Mouse (Mus musculus) liver, embryonic 15.5 days (tissue): ENCODE data around the gene Cbs. TPM values are rescaled to one million over a fixed set of nuclear protein-coding genes. Genes with fewer than 3 reads are reported as not detected.

ENCODE experiments used
- ATAC-seq: fragments of 200-750 bp; cut with Nextera tagmentation; 2 replicates; pipeline ENCODE4 v1.8.0; 2017; ENCODE audit warnings: moderate number of reproducible peaks, mild to moderate bottlenecking, moderate library complexity; ENCODE audit not compliant: insufficient read depth
- H3K27ac ChIP-seq: fragments of 300-500 bp; sonication (generic); replicated peaks from 2 replicates; pipeline ENCODE4 v1.5.1; 2015; ENCODE audit warnings: mild to moderate bottlenecking, inconsistent platforms
- H3K27me3 ChIP-seq: fragments of 300-500 bp; sonication (generic); 2 replicates; pipeline ENCODE4 v1.6.1; 2015; ENCODE audit warnings: mild to moderate bottlenecking, inconsistent platforms
- H3K36me3 ChIP-seq: fragments of 300-500 bp; sonication (generic); replicated peaks from 2 replicates; pipeline ENCODE4 v1.6.1; 2015; ENCODE audit warnings: moderate library complexity, mild to moderate bottlenecking, inconsistent platforms
- H3K4me1 ChIP-seq: fragments of 300-500 bp; sonication (generic); replicated peaks from 2 replicates; pipeline ENCODE4 v1.6.1; 2015; ENCODE audit warnings: inconsistent platforms
- H3K4me2 ChIP-seq: fragments of 300-500 bp; sonication (generic); 2 replicates; pipeline ENCODE4 v1.6.1; 2015; ENCODE audit warnings: moderate library complexity, mild to moderate bottlenecking, inconsistent platforms
- H3K4me3 ChIP-seq: fragments of 300-500 bp; sonication (generic); replicated peaks from 2 replicates; pipeline ENCODE4 v1.5.1; 2015; ENCODE audit warnings: mild to moderate bottlenecking, inconsistent platforms
- H3K9ac ChIP-seq: fragments of 300-500 bp; sonication (generic); 2 replicates; pipeline ENCODE4 v1.6.1; 2015; ENCODE audit warnings: moderate library complexity, mild to moderate bottlenecking, inconsistent platforms
- H3K9me3 ChIP-seq: fragments of 300-500 bp; sonication (generic); replicated peaks from 2 replicates; pipeline ENCODE4 v1.6.1; 2016; ENCODE audit warnings: inconsistent platforms
- WGBS: fragments of 180-500 bp; shearing (Covaris S2); methylation state at CpG from one replicate; pipeline ENCODE4 v1.1.7; 2015; ENCODE audit warnings: mixed read lengths; ENCODE audit not compliant: insufficient replicate concordance; 5-methylcytosine and 5-hydroxymethylcytosine counted together
- polyA plus RNA-seq: library from polyadenylated mRNA; unstranded; fragments of >200 nt; fragmentation: Nextera tagmentation; extraction: Ambion mirVana; gene quantifications from 2 replicates; pipeline ENCODE4 v1.2.1, GENCODE M21; 2015

Cbs gene
- 35.7 and 50.7 TPM in 2 replicates for polyA plus RNA-seq

- 2% methylated on average over 60 of the region's 61 CpGs for WGBS
- peak within 1 kb of the TSS; percentile 53 for H3K4me3 ChIP-seq
- peak; percentile 87 for ATAC-seq
- peak within 1 kb of the TSS; percentile 39; the same call in 1 of the 2 replicates for H3K9ac ChIP-seq
- no peaks in the 10 kb centered on the region for H3K36me3 ChIP-seq
- peaks cover 28% of the 10 kb centered on the region for H3K4me1 ChIP-seq
- H3K27ac ChIP-seq: peak within 1 kb of the TSS; percentile 80
- peaks cover 44% of the 10 kb centered on the region for H3K27me3 ChIP-seq
- peak within 1 kb of the TSS; percentile 71 for H3K4me2 ChIP-seq
- H3K9me3 ChIP-seq: no peaks in the 10 kb centered on the region
Measured at GRCm38 (mm10) chr17:31636942-31637811, at the start of gene Cbs. Gene Cbs, minus strand, starts transcription at chr17:31637238.

GRCm38 (mm10) chr17:31686225-31686564 lies 49.2 kb upstream of the Cbs start:
- ATAC-seq: no peak
- no peaks in the 10 kb centered on the region for H3K36me3 ChIP-seq
- H3K4me2 ChIP-seq: no peak overlapping the region
- H3K4me1 ChIP-seq: 0 out of 2 replicates have a peak, but pooled peaks cover 7% of the 10 kb centered on the region
- no peak overlapping the region for H3K27ac ChIP-seq
- no peak overlapping the region for H3K9ac ChIP-seq
- no peak overlapping the region for H3K4me3 ChIP-seq
- H3K27me3 ChIP-seq: no peaks in the 10 kb centered on the region
- no peaks in the 10 kb centered on the region for H3K9me3 ChIP-seq
- 43% methylated on average over 3 of the region's 3 CpGs for WGBS

- Histone ChIP-seq H3K9ac (no peak overlapping the region), H3K27me3 (no peaks in the 10 kb centered on the region), H3K4me2 (no peak overlapping the region), H3K27ac (no peak overlapping the region), H3K36me3 (no peaks in the 10 kb centered on the region), H3K4me1 (0 out of 2 replicates have a peak, but pooled peaks cover 7% of the 10 kb centered on the region), H3K4me3 (no peak overlapping the region), H3K9me3 (no peaks in the 10 kb centered on the region)
- 18% methylated on average over 17 of the region's 17 CpGs for WGBS
- no peak for ATAC-seq
Measured at GRCm38 (mm10) chr17:31685514-31686224, 48.6 kb upstream of the Cbs start.

- Histone ChIP-seq H3K9ac (no peak overlapping the region), H3K27ac (no peak overlapping the region), H3K27me3 (no peaks in the 10 kb centered on the region), H3K36me3 (no peaks in the 10 kb centered on the region), H3K4me1 (no peaks in the 10 kb centered on the region), H3K4me3 (no peak overlapping the region), H3K9me3 (no peaks in the 10 kb centered on the region), H3K4me2 (no peak overlapping the region)
- WGBS: 18% methylated on average over 2 of the region's 2 CpGs
- ATAC-seq: no peak
Measured at GRCm38 (mm10) chr17:31680450-31680849, 43.4 kb upstream of the Cbs start.

GRCm38 (mm10) chr17:31677507-31677906 lies 40.5 kb upstream of the Cbs start, which contains the start of gene Cryaa:
Gene Cryaa, plus strand, starts transcription at chr17:31677807.
- ATAC-seq: no peak

GRCm38 (mm10) chr17:31674426-31674825 lies 37.4 kb upstream of the Cbs start:
- H3K27ac ChIP-seq: no peak overlapping the region
- H3K27me3 ChIP-seq: no peaks in the 10 kb centered on the region
- WGBS: 90% methylated on average over 1 of the region's 1 CpGs
- H3K36me3 ChIP-seq: no peaks in the 10 kb centered on the region
- no peak overlapping the region for H3K4me3 ChIP-seq
- peaks cover 4% of the 10 kb centered on the region; the same call in 1 of the 2 replicates for H3K4me1 ChIP-seq
- no peaks in the 10 kb centered on the region for H3K9me3 ChIP-seq
- ATAC-seq: no peak
- H3K4me2 ChIP-seq: no peak overlapping the region
- H3K9ac ChIP-seq: no peak overlapping the region

More at GRCm38 (mm10) chr17:31677507-31677906, 40.5 kb upstream of the Cbs start, which contains the start of gene Cryaa:
- WGBS: 71% methylated on average over 8 of the region's 8 CpGs
- Histone ChIP-seq H3K4me2 (no peak within 1 kb of the TSS), H3K4me1 (no peaks in the 10 kb centered on the region), H3K4me3 (no peak within 1 kb of the TSS), H3K9me3 (no peaks in the 10 kb centered on the region), H3K27ac (no peak within 1 kb of the TSS), H3K9ac (no peak within 1 kb of the TSS), H3K27me3 (no peaks in the 10 kb centered on the region), H3K36me3 (no peaks in the 10 kb centered on the region)

GRCm38 (mm10) chr17:31672279-31672678 lies 35.2 kb upstream of the Cbs start:
- H3K27ac ChIP-seq: peak overlapping the region; percentile 48; the same call in 1 of the 2 replicates
- peak; percentile 28; the same call in 1 of the 2 replicates for ATAC-seq
- H3K4me1 ChIP-seq: peaks cover 4% of the 10 kb centered on the region; the same call in 1 of the 2 replicates
- H3K9ac ChIP-seq: no peak overlapping the region
- 66% methylated on average over 12 of the region's 12 CpGs for WGBS
- no peaks in the 10 kb centered on the region for H3K36me3 ChIP-seq
- H3K4me2 ChIP-seq: no peak overlapping the region
- H3K9me3 ChIP-seq: no peaks in the 10 kb centered on the region
- H3K4me3 ChIP-seq: no peak overlapping the region
- peaks cover 3% of the 10 kb centered on the region; the same call in 1 of the 2 replicates for H3K27me3 ChIP-seq

- Histone ChIP-seq H3K27me3 (peaks cover 3% of the 10 kb centered on the region; the same call in 1 of the 2 replicates), H3K9ac (no peak overlapping the region), H3K9me3 (no peaks in the 10 kb centered on the region), H3K27ac (0 out of 2 replicates have a peak overlapping the region, but pooled peaks have one; percentile 48), H3K36me3 (no peaks in the 10 kb centered on the region), H3K4me3 (no peak overlapping the region), H3K4me1 (peaks cover 4% of the 10 kb centered on the region; the same call in 1 of the 2 replicates), H3K4me2 (no peak overlapping the region)
- no peak for ATAC-seq
- 58% methylated on average over 8 of the region's 8 CpGs for WGBS
Measured at GRCm38 (mm10) chr17:31671698-31672097, 34.7 kb upstream of the Cbs start.

GRCm38 (mm10) chr17:31670163-31670562 lies 33.1 kb upstream of the Cbs start:
- H3K4me2 ChIP-seq: no peak overlapping the region
- peaks cover 6% of the 10 kb centered on the region; the same call in 1 of the 2 replicates for H3K27me3 ChIP-seq
- H3K9ac ChIP-seq: no peak overlapping the region
- no peaks in the 10 kb centered on the region for H3K9me3 ChIP-seq
- ATAC-seq: no peak
- peaks cover 4% of the 10 kb centered on the region; the same call in 1 of the 2 replicates for H3K4me1 ChIP-seq
- no peaks in the 10 kb centered on the region for H3K36me3 ChIP-seq
- no peak overlapping the region for H3K27ac ChIP-seq
- H3K4me3 ChIP-seq: no peak overlapping the region
- WGBS: 52% methylated on average over 11 of the region's 11 CpGs

GRCm38 (mm10) chr17:31668306-31668705 lies 31.3 kb upstream of the Cbs start:
- H3K9ac ChIP-seq: no peak overlapping the region
- H3K4me3 ChIP-seq: no peak overlapping the region
- no peaks in the 10 kb centered on the region for H3K36me3 ChIP-seq
- no peak overlapping the region for H3K4me2 ChIP-seq
- no peaks in the 10 kb centered on the region for H3K9me3 ChIP-seq
- no peak for ATAC-seq
- no peak overlapping the region for H3K27ac ChIP-seq
- WGBS: 56% methylated on average over 8 of the region's 9 CpGs
- peaks cover 6% of the 10 kb centered on the region; the same call in 1 of the 2 replicates for H3K27me3 ChIP-seq
- peaks cover 4% of the 10 kb centered on the region; the same call in 1 of the 2 replicates for H3K4me1 ChIP-seq

GRCm38 (mm10) chr17:31664760-31665159 lies 27.7 kb upstream of the Cbs start:
- no peak overlapping the region for H3K4me3 ChIP-seq
- H3K27ac ChIP-seq: no peak overlapping the region
- no peak overlapping the region for H3K4me2 ChIP-seq
- no peaks in the 10 kb centered on the region for H3K36me3 ChIP-seq
- H3K9ac ChIP-seq: no peak overlapping the region
- H3K9me3 ChIP-seq: no peaks in the 10 kb centered on the region
- 5% methylated on average over 4 of the region's 4 CpGs for WGBS
- ATAC-seq: no peak
- H3K4me1 ChIP-seq: peaks cover 3% of the 10 kb centered on the region
- peaks cover 6% of the 10 kb centered on the region; the same call in 1 of the 2 replicates for H3K27me3 ChIP-seq
